Mouse (Mus musculus) heart, adult 2 months (tissue): ENCODE data around the gene Msi1. TPM values are rescaled to one million over a fixed set of nuclear protein-coding genes. Genes with fewer than 3 reads are reported as not detected.

Experiments
- DNase-seq, 2 experiments: peaks; one replicate each; pipeline ENCODE4 v3.0.0; 2021
- H3K27ac ChIP-seq: fragments of 200-600 bp; 2 replicates; pipeline ENCODE4 v1.8.1; 2022
- H3K27me3 ChIP-seq: fragments of 200-500 bp; 2 replicates; pipeline ENCODE4 v1.6.1; 2012; ENCODE audit warnings: mild to moderate bottlenecking, low read length, inconsistent platforms, mixed read lengths; ENCODE audit not compliant: control insufficient read depth, insufficient read depth
- H3K36me3 ChIP-seq: fragments of 200-500 bp; 2 replicates; pipeline ENCODE4 v1.6.1; 2012; ENCODE audit warnings: low read length, inconsistent platforms; ENCODE audit not compliant: control insufficient read depth, insufficient read depth
- H3K4me1 ChIP-seq: fragments of 200-500 bp; 2 replicates; pipeline ENCODE4 v1.6.1; 2011; ENCODE audit warnings: low read length; ENCODE audit not compliant: control insufficient read depth, insufficient read depth
- H3K4me3 ChIP-seq: fragments of 200-600 bp; 2 replicates; pipeline ENCODE4 v1.8.1; 2022
- H3K79me2 ChIP-seq: fragments of 200-500 bp; replicated peaks from 2 replicates; pipeline ENCODE4 v1.6.1; 2012; ENCODE audit warnings: mild to moderate bottlenecking, inconsistent platforms, low read length, moderate library complexity, mixed read lengths; ENCODE audit not compliant: control insufficient read depth, insufficient read depth
- H3K9ac ChIP-seq: fragments of 200-500 bp; 2 replicates; pipeline ENCODE4 v1.6.1; 2012; ENCODE audit warnings: low read depth, mild to moderate bottlenecking, control low read depth, inconsistent platforms, low read length, mixed read lengths
- CTCF ChIP-seq: fragments of 200-600 bp; IDR thresholded peaks from 2 replicates; pipeline ENCODE4 v1.8.1; 2022; ENCODE audit warnings: antibody characterized with exemption, mild to moderate bottlenecking, moderate library complexity
- EP300 ChIP-seq: fragments of 200-500 bp; IDR thresholded peaks from 2 replicates; pipeline ENCODE4 v1.6.1; 2011; ENCODE audit warnings: low read depth, low read length, control low read depth; ENCODE audit not compliant: insufficient read depth
- POLR2A ChIP-seq: fragments of 200-500 bp; IDR thresholded peaks from 2 replicates; pipeline ENCODE4 v1.6.1; 2011; ENCODE audit warnings: mild to moderate bottlenecking, low read depth, low read length, control low read depth; ENCODE audit not compliant: insufficient read depth
- WGBS: fragments of 180-500 bp; shearing (Covaris S2); methylation state at CpG from one replicate; pipeline ENCODE4 v1.1.7; 2018; 5-methylcytosine and 5-hydroxymethylcytosine counted together
- intact Hi-C: fragments of 180-260 bp; cut with DNase I; formaldehyde crosslinking; loops from one replicate; pipeline ENCODE4 v1.15.1; 2025
- polyA plus RNA-seq: library from polyadenylated mRNA; depleted of rRNA; stranded (reverse); fragments of >200 nt; gene quantifications from 2 replicates; pipeline ENCODE4 v1.2.3, GENCODE M21; 2012; rRNA removed
- total RNA-seq, 2 experiments: library from RNA; stranded (reverse); gene quantifications; 2 replicates each; pipeline ENCODE4 v1.2.3; 2021

Msi1 gene
- total and polyA plus RNA-seq, 3 experiments = 0.55 to 0.99 (median 0.61) TPM

DNA sequence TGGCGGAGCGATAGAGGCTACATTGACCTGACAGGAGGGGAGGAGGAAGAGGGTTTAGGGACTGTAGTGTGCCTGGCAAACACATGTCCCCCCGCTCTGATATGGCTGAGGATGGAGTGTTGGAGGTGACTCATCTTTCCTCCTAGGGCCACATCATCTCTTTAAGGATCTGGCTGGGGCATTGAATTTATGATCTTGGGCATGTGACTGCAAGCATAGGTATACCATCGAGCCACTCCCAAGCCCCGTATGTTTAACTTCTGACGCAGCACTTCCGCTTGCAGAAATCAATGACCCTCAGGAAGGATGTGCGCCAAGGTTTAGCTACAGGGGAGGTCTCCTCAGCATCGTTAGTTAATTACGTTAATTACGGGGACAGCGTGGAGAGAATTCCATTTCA, 73.6 kb downstream of the Msi1 start:
- no peak for DNase-seq
- TF ChIP-seq EP300 = no peak
- no peak for TF ChIP-seq POLR2A
- TF ChIP-seq CTCF = no peak
- Histone ChIP-seq H3K27me3 (no peaks in the 10 kb centered on the region), H3K9ac (no peak overlapping the region), H3K36me3 (no peaks in the 10 kb centered on the region), H3K4me3 (no peak overlapping the region), H3K27ac (no peak overlapping the region), H3K79me2 (peaks cover 9% of the 10 kb centered on the region), H3K4me1 (peaks cover 4% of the 10 kb centered on the region)
- intact Hi-C loops = no loop called here
- 52% methylated on average over 12 of the region's 12 CpGs for WGBS

Other genes starting within 250 kb of the Msi1 start
- gene Cabp1, start 235.2 kb upstream of the Msi1 start, total RNA-seq = 1 to 10 TPM; 2.3 to 3.9 TPM
- 6.0 and 13.2 TPM in 2 replicates for gene Cabp1, start 235.2 kb upstream of the Msi1 start, polyA plus RNA-seq
- gene Pop5, start 193.8 kb upstream of the Msi1 start, total RNA-seq = 10 to 100 TPM; 32.2 to 38.1 TPM
- 36.2 and 43.8 TPM in 2 replicates for gene Pop5, start 193.8 kb upstream of the Msi1 start, polyA plus RNA-seq
- gene Rnf10, start 156.7 kb upstream of the Msi1 start, total RNA-seq = 100 to 1,000 TPM; 391 to 397 TPM
- gene Rnf10, start 156.7 kb upstream of the Msi1 start, polyA plus RNA-seq = 175 and 205 TPM in 2 replicates
- gene Coq5, start 149.9 kb upstream of the Msi1 start, total RNA-seq = 100 to 1,000 TPM; 140 to 146 TPM
- 57.1 and 84.0 TPM in 2 replicates for gene Coq5, start 149.9 kb upstream of the Msi1 start, polyA plus RNA-seq
- gene Dynll1, start 128.6 kb upstream of the Msi1 start, total RNA-seq = 10 to 100 TPM; 65.1 to 85.6 TPM
- gene Dynll1, start 128.6 kb upstream of the Msi1 start, polyA plus RNA-seq = 65.2 and 83.8 TPM in 2 replicates
- 10 to 100 TPM; 14.9 to 16.1 TPM for gene Srsf9, start 102.4 kb upstream of the Msi1 start, total RNA-seq
- gene Srsf9, start 102.4 kb upstream of the Msi1 start, polyA plus RNA-seq = 11.8 and 15.3 TPM in 2 replicates
- gene Gatc, start 88.4 kb upstream of the Msi1 start, total RNA-seq = 10 to 100 TPM; 18.1 to 19.8 TPM
- 18.2 and 19.9 TPM in 2 replicates for gene Gatc, start 88.4 kb upstream of the Msi1 start, polyA plus RNA-seq
- 10 to 100 TPM; 21.8 to 24.3 TPM for gene Triap1, start 88.4 kb upstream of the Msi1 start, total RNA-seq
- gene Triap1, start 88.4 kb upstream of the Msi1 start, polyA plus RNA-seq = 13.9 and 20.0 TPM in 2 replicates
- gene Cox6a1, start 80.6 kb upstream of the Msi1 start, total RNA-seq = 100 to 1,000 TPM; 232 to 256 TPM
- gene Cox6a1, start 80.6 kb upstream of the Msi1 start, polyA plus RNA-seq = 546 and 797 TPM in 2 replicates
- gene Pla2g1b, start 36.7 kb downstream of the Msi1 start, total RNA-seq = not detected
- not detected in 2 replicates for gene Pla2g1b, start 36.7 kb downstream of the Msi1 start, polyA plus RNA-seq
- gene Sirt4, start 55.1 kb downstream of the Msi1 start, total RNA-seq = 10 to 100 TPM; 15.3 to 18.8 TPM
- 25.1 and 31.3 TPM in 2 replicates for gene Sirt4, start 55.1 kb downstream of the Msi1 start, polyA plus RNA-seq
- gene Pxn, start 77.1 kb downstream of the Msi1 start, total RNA-seq = 10 to 100 TPM; 35.9 to 37.1 TPM
- gene Pxn, start 77.1 kb downstream of the Msi1 start, polyA plus RNA-seq = 51.9 and 56.5 TPM in 2 replicates
- 100 to 1,000 TPM; 587 to 705 TPM for gene Rplp0, start 129.9 kb downstream of the Msi1 start, total RNA-seq
- 1,240 and 1,274 TPM in 2 replicates for gene Rplp0, start 129.9 kb downstream of the Msi1 start, polyA plus RNA-seq
- 10 to 100 TPM; 34.2 to 40.1 TPM for gene Gcn1l1, start 135.7 kb downstream of the Msi1 start, total RNA-seq
- gene Gcn1l1, start 135.7 kb downstream of the Msi1 start, polyA plus RNA-seq = 21.5 and 34.6 TPM in 2 replicates
- 10 to 100 TPM; 41.2 to 48.6 TPM for gene Rab35, start 202.3 kb downstream of the Msi1 start, total RNA-seq
- 40.1 and 44.9 TPM in 2 replicates for gene Rab35, start 202.3 kb downstream of the Msi1 start, polyA plus RNA-seq